Mouse (Mus musculus) CH12.LX (cell line): ENCODE measurements around the gene Ephb6.

Source experiments
- CTCF ChIP-seq, 2 experiments: IDR thresholded peaks in 1 of 2; conservative IDR thresholded peaks in 1 of 2; 2 replicates each; pipeline ENCODE4 v1.5.1; 2011 to 2012; ENCODE audit warnings: low read depth in 2 of 2, low read length in 2 of 2, improper control_type of control experiment in 1 of 2, inconsistent platforms in 1 of 2, mild to moderate bottlenecking in 1 of 2, moderate library complexity in 1 of 2
- ELF1 ChIP-seq: IDR thresholded peaks from 2 replicates; pipeline ENCODE4 v1.6.1; 2014; ENCODE audit warnings: low read depth, mild to moderate bottlenecking, inconsistent platforms, low read length, improper control_type of control experiment
- EP300 ChIP-seq: IDR thresholded peaks from 2 replicates; pipeline ENCODE4 v1.6.1; 2011; ENCODE audit warnings: low read length, improper control_type of control experiment
- JUND ChIP-seq: conservative IDR thresholded peaks from 2 replicates; pipeline ENCODE4 v1.6.1; 2011; ENCODE audit warnings: low read depth, low read length, improper control_type of control experiment
- MAZ ChIP-seq: IDR thresholded peaks from 2 replicates; pipeline ENCODE4 v1.6.1; 2012; ENCODE audit warnings: low read depth, mild to moderate bottlenecking, inconsistent platforms, low read length, improper control_type of control experiment, moderate library complexity
- MEF2A ChIP-seq: IDR thresholded peaks from 2 replicates; pipeline ENCODE4 v1.6.1; 2014; ENCODE audit warnings: low read depth, mild to moderate bottlenecking, inconsistent platforms, low read length, improper control_type of control experiment, borderline replicate concordance
- POLR2A ChIP-seq: IDR thresholded peaks from 2 replicates; pipeline ENCODE4 v1.6.1; 2011; ENCODE audit warnings: low read depth, mild to moderate bottlenecking, improper control_type of control experiment, low read length
- SIN3A ChIP-seq: IDR thresholded peaks from 2 replicates; pipeline ENCODE4 v1.6.1; 2012; ENCODE audit warnings: low read length, improper control_type of control experiment, inconsistent platforms
- TCF12 ChIP-seq: IDR thresholded peaks from 2 replicates; pipeline ENCODE4 v1.6.1; 2014; ENCODE audit warnings: low read depth, mild to moderate bottlenecking, inconsistent platforms, low read length, improper control_type of control experiment
- ZNF384 ChIP-seq: IDR thresholded peaks from 2 replicates; pipeline ENCODE4 v1.6.1; 2012; ENCODE audit warnings: low read depth, low read length, improper control_type of control experiment, inconsistent platforms

DNA sequence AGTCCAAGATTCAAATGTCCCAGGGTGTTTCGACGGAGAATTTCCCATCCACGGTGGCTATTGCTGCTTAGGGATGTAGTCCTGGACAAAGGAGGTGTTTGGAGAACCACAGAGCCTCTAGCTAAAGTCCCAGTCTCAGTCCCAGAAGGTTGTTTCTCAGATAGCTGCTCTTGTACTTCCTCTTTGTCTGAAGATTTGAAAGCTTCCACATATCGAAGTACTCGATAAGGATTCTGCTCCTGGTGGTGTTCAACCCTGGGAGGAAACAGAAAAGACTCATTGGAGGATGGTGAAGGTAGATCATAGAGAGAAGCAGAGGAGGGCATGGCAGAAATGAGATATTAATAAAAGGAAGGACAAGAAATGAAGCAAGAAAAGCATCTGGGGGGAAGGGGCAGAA lies 47.9 kb downstream of the Ephb6 start:
- TF ChIP-seq SIN3A, result no peak
- TF ChIP-seq MEF2A, result no peak
- TF ChIP-seq CTCF (conservative IDR thresholded peaks at IDR 0.05 in 1 of 2, IDR thresholded peaks at IDR 0.05 in 1 of 2; ENCODE audit: low read depth in 2 of 2, low read length in 2 of 2), result no peak
- no peak for TF ChIP-seq MAZ
- no peak for TF ChIP-seq EP300
- TF ChIP-seq ZNF384, result no peak
- TF ChIP-seq POLR2A, result no peak
- no peak for TF ChIP-seq JUND
- no peak for TF ChIP-seq ELF1
- TF ChIP-seq TCF12, result no peak
